Comparison of ENCODE assay signal across 16 mouse cellular contexts in genomic region chr7:67500076-67500828, GRCm38 (mm10).
DNase-seq lines count a peak whose midpoint lies in the region; ATAC-seq and TF ChIP-seq lines count a peak whose summit lies in the region.
"Had no signal": no experiment of that assay in that cellular context is flagged by ENCODE, and none has a peak within 500 bp of the region (broad histone marks: within the 10 kb centered on the region; RNA-seq: fewer than 3 reads in every experiment).

No protein-coding gene starts in this region.

- no peaks in the 10 kb centered on the region for H3K36me3 ChIP-seq in liver, postnatal 0 days (replicated peaks; ENCODE audit: insufficient read depth, low read length)
- no peaks in the 10 kb centered on the region for H3K36me3 ChIP-seq in liver, embryonic 11.5 days (ENCODE audit: control insufficient read depth, insufficient read depth, low read length)
- H3K36me3 ChIP-seq: heart, embryonic 13.5 days; hindbrain, embryonic 15.5 days; kidney, embryonic 15.5 days; liver, embryonic 15.5 days; neural tube, embryonic 15.5 days had no signal

- H3K9me3 ChIP-seq in liver, postnatal 0 days (ENCODE audit: low read length), result no peaks in the 10 kb centered on the region
- no peaks in the 10 kb centered on the region for H3K9me3 ChIP-seq in liver, embryonic 11.5 days (ENCODE audit: control insufficient read depth, low read length)
- H3K9me3 ChIP-seq: forebrain, embryonic 13.5 days; heart, embryonic 13.5 days; hindbrain, embryonic 15.5 days; kidney, embryonic 15.5 days; liver, embryonic 15.5 days; neural tube, embryonic 15.5 days had no signal

- peak; percentile 45 for ATAC-seq in liver, postnatal 0 days
- ATAC-seq in liver, embryonic 11.5 days (replicated peaks; ENCODE audit: low FRiP score), result no peak
- ATAC-seq in granulocyte monocyte progenitor cell, adult 5-6 weeks (replicated peaks; ENCODE audit: poor library complexity, severe bottlenecking), result peak; percentile 29
- ATAC-seq in frontal cortex, adult (ENCODE audit: low TSS enrichment), result no peak
- ATAC-seq: forebrain, embryonic 13.5 days; midbrain, embryonic 16.5 days; Patski had no signal

- H3K4me1 ChIP-seq in liver, postnatal 0 days (ENCODE audit: insufficient read depth), result peaks cover 3% of the 10 kb centered on the region; the same call in 1 of the 2 replicates
- no peaks in the 10 kb centered on the region for H3K4me1 ChIP-seq in liver, embryonic 11.5 days (replicated peaks; ENCODE audit: control insufficient read depth, insufficient read depth, low read length)
- H3K4me1 ChIP-seq: liver, embryonic 15.5 days had no signal

- no peak overlapping the region for H3K27ac ChIP-seq in liver, postnatal 0 days (ENCODE audit: low read depth)
- no peak overlapping the region for H3K27ac ChIP-seq in liver, embryonic 11.5 days (ENCODE audit: low read depth, low read length)
- H3K27ac ChIP-seq: forebrain, embryonic 13.5 days; heart, embryonic 13.5 days; hindbrain, embryonic 15.5 days; kidney, embryonic 15.5 days; liver, embryonic 15.5 days; macrophage; neural tube, embryonic 15.5 days had no signal

- no peak overlapping the region for H3K4me2 ChIP-seq in liver, postnatal 0 days (ENCODE audit: low read depth, low read length)
- H3K4me2 ChIP-seq in liver, embryonic 11.5 days, result no peak overlapping the region
- H3K4me2 ChIP-seq: forebrain, embryonic 13.5 days; heart, embryonic 13.5 days; hindbrain, embryonic 15.5 days; kidney, embryonic 15.5 days; liver, embryonic 15.5 days; neural tube, embryonic 15.5 days had no signal

- H3K4me3 ChIP-seq in liver, postnatal 0 days (ENCODE audit: low read depth, low read length), result no peak overlapping the region
- H3K4me3 ChIP-seq in liver, embryonic 11.5 days (ENCODE audit: low read depth, low read length), result no peak overlapping the region
- H3K4me3 ChIP-seq: forebrain, embryonic 13.5 days; heart, embryonic 13.5 days; hindbrain, embryonic 15.5 days; kidney, embryonic 15.5 days; liver, embryonic 15.5 days; neural tube, embryonic 15.5 days had no signal

- peak; percentile 18; the same call in 1 of the 2 replicates for TF ChIP-seq CTCF in liver, postnatal 0 days (IDR thresholded peaks at IDR 0.05; ENCODE audit: low read depth)

- H3K27me3 ChIP-seq in liver, postnatal 0 days (ENCODE audit: insufficient read depth, low read length), result no peaks in the 10 kb centered on the region
- H3K27me3 ChIP-seq in liver, embryonic 11.5 days (replicated peaks; ENCODE audit: control insufficient read depth, insufficient read depth, low read length), result no peaks in the 10 kb centered on the region
- H3K27me3 ChIP-seq: forebrain, embryonic 13.5 days; heart, embryonic 13.5 days; hindbrain, embryonic 15.5 days; kidney, embryonic 15.5 days; liver, embryonic 15.5 days; neural tube, embryonic 15.5 days; Patski had no signal

- no peak for TF ChIP-seq EP300 in liver, postnatal 0 days (IDR thresholded peaks at IDR 0.05; ENCODE audit: low read depth)

- 43% methylated on average over 11 of the region's 11 CpGs for WGBS in liver, postnatal 0 days (ENCODE audit: insufficient replicate concordance)
- 67% methylated on average over 11 of the region's 11 CpGs for WGBS in liver, embryonic 11.5 days

- no peak for DNase-seq in liver, postnatal 0 days
- no peak for DNase-seq in liver, embryonic 11.5 days (ENCODE audit: low spot score)
- peak; percentile 26 for DNase-seq in naive thymus-derived CD4-positive, alpha-beta T cell, adult 2 months (ENCODE audit: low read depth)
- no peak for DNase-seq in c-Kit-positive CD71-positive TER-119-positive erythroid progenitor cells, embryonic 14.5 days (ENCODE audit: low spot score)
- DNase-seq in retina, embryonic 14.5 days (ENCODE audit: low spot score), result no peak

- H3K9ac ChIP-seq in liver, postnatal 0 days (replicated peaks), result no peak overlapping the region
- no peak overlapping the region for H3K9ac ChIP-seq in liver, embryonic 11.5 days (ENCODE audit: low read depth, low read length)
- H3K9ac ChIP-seq: forebrain, embryonic 13.5 days; heart, embryonic 13.5 days; hindbrain, embryonic 15.5 days; kidney, embryonic 15.5 days; liver, embryonic 15.5 days; neural tube, embryonic 15.5 days had no signal

Comparison
In these comparisons a context has a peak if more than half of its experiments do, and no peak if none do; other contexts are left out.
1. ATAC-seq: peak in liver, postnatal 0 days (single experiment) and granulocyte monocyte progenitor cell, adult 5-6 weeks (single experiment); none in liver, embryonic 11.5 days (single experiment) and frontal cortex, adult (single experiment).